Mouse (Mus musculus): ENCODE data around the gene Ppfibp2. TPM values are rescaled to one million over a fixed set of nuclear protein-coding genes. Genes with fewer than 3 reads are reported as not detected.

Gene Ppfibp2
- polyA plus RNA-seq, 2 experiments = 14.4 TPM

DNA sequence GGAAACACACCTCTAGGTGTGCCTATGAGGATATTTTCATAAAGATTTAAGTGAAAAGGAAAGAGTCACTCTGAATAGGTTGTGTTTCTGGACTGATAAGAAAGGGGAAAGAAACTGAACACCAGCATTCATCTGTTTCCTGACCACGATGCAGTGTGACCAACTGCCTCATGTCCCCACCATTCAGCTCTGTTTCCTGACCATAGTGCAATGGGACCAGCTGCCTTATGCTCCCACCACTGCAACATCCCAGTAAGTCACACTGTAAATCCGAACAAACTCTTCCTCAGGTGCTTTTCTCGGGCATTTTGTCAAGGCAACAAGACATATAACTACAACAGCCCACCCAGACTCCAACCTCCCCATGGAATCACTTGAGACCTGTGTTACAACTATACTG, 33.4 kb upstream of the Ppfibp2 start:
- Histone ChIP-seq H3K27me3 (ENCODE audit: control insufficient read depth, insufficient read depth, low read length) (no peaks in the 10 kb centered on the region), H3K4me2 (replicated peaks; ENCODE audit: low read depth, low read length, severe bottlenecking) (no peak overlapping the region), H3K4me3 (replicated peaks; ENCODE audit: low read length) (no peak overlapping the region), H3K27ac (replicated peaks; ENCODE audit: low read depth, low read length) (no peak overlapping the region), H3K4me1 (ENCODE audit: control insufficient read depth, insufficient read depth, low read length) (peaks cover 3% of the 10 kb centered on the region), H3K9me3 (ENCODE audit: control insufficient read depth, low read length) (no peaks in the 10 kb centered on the region), H3K36me3 (ENCODE audit: control insufficient read depth, insufficient read depth, low read length) (no peaks in the 10 kb centered on the region), H3K9ac (ENCODE audit: low read depth, low read length, severe bottlenecking) (no peak overlapping the region)
- WGBS = 89% methylated on average over 3 of the region's 3 CpGs
- no peak for TF ChIP-seq POLR2A (IDR thresholded peaks at IDR 0.05; ENCODE audit: borderline replicate concordance, extremely low read depth, insufficient read depth, insufficient read length)
- ATAC-seq (ENCODE audit: low FRiP score, low read depth) (no peak), DNase-seq (ENCODE audit: low spot score) (no peak)

DNA sequence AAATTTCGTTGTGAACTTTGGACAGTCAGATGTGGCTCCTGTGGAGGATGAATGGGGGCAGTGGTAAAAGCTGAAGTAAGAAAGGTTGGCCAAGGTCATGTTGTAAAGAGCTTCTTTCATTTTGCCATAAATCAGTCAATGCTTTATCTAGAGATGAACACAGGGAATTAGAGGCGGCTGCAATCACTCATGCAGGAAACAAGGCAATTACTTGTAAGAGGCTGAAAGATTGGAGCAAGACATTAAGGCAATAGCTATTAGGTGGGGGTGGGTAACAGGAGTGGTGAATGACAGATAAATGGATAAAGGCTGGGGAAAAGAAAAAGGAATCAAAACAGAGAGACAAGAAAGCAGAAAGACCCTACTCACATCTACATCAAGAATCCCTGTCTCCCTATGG, 31.3 kb upstream of the Ppfibp2 start:
- Histone ChIP-seq H3K4me3 (replicated peaks; ENCODE audit: low read length) (no peak overlapping the region), H3K27me3 (ENCODE audit: control insufficient read depth, insufficient read depth, low read length) (no peaks in the 10 kb centered on the region), H3K4me2 (replicated peaks; ENCODE audit: low read depth, low read length, severe bottlenecking) (no peak overlapping the region), H3K9me3 (ENCODE audit: control insufficient read depth, low read length) (no peaks in the 10 kb centered on the region), H3K9ac (ENCODE audit: low read depth, low read length, severe bottlenecking) (no peak overlapping the region), H3K36me3 (ENCODE audit: control insufficient read depth, insufficient read depth, low read length) (no peaks in the 10 kb centered on the region), H3K4me1 (ENCODE audit: control insufficient read depth, insufficient read depth, low read length) (peaks cover 10% of the 10 kb centered on the region), H3K27ac (replicated peaks; ENCODE audit: low read depth, low read length) (no peak overlapping the region)
- ATAC-seq (ENCODE audit: low FRiP score, low read depth) (no peak), DNase-seq (ENCODE audit: low spot score) (no peak)
- WGBS = 40% methylated on average over 2 of the region's 2 CpGs
- TF ChIP-seq POLR2A (IDR thresholded peaks at IDR 0.05; ENCODE audit: borderline replicate concordance, extremely low read depth, insufficient read depth, insufficient read length) = no peak

DNA sequence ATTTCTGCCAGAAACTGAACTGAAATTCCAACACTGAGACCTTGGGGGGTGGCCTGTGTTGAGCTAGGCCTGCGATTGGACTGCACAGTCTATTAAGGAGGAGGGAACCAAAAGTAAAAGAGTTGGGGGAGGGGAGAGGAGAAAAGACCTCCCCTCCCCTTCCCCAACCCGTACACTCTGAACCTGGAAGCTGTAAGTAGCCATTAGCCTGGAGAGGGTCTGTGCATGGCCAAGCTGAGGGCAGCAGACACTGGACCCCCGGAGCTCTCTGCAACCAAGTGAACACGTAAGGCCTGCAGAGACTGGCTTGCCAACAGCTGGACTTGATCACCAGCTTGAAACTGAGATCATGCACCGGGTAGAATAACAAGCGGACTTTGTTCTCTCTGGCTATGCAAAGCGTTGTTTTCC, 27.7 kb upstream of the Ppfibp2 start, which contains the start of gene Olfml1:
Gene Olfml1 (plus strand): TSS at position 186 of the 411 bp plus-strand sequence.
- 6% methylated on average over 7 of the region's 7 CpGs for WGBS
- peaks cover 13% of the 10 kb centered on the region for H3K36me3 ChIP-seq (ENCODE audit: control insufficient read depth, insufficient read depth, low read length)
- peak within 1 kb of the TSS; percentile 72 for H3K4me2 ChIP-seq (replicated peaks; ENCODE audit: low read depth, low read length, severe bottlenecking)
- peaks cover 15% of the 10 kb centered on the region for H3K4me1 ChIP-seq (ENCODE audit: control insufficient read depth, insufficient read depth, low read length)
- no peaks in the 10 kb centered on the region for H3K27me3 ChIP-seq (ENCODE audit: control insufficient read depth, insufficient read depth, low read length)
- H3K4me3 ChIP-seq (replicated peaks; ENCODE audit: low read length) = peak within 1 kb of the TSS; percentile 50
- peak within 1 kb of the TSS; percentile 94 for H3K27ac ChIP-seq (replicated peaks; ENCODE audit: low read depth, low read length)
- ATAC-seq (ENCODE audit: low FRiP score, low read depth) (peak; percentile 97), DNase-seq (ENCODE audit: low spot score) (peak; percentile 94)
- TF ChIP-seq POLR2A (IDR thresholded peaks at IDR 0.05; ENCODE audit: borderline replicate concordance, extremely low read depth, insufficient read depth, insufficient read length) = peak; percentile 44; the same call in 1 of the 2 replicates
- H3K9me3 ChIP-seq (ENCODE audit: control insufficient read depth, low read length) = 0 out of 2 replicates have a peak, but pooled peaks cover 2% of the 10 kb centered on the region
- H3K9ac ChIP-seq (ENCODE audit: low read depth, low read length, severe bottlenecking) = peak within 1 kb of the TSS; percentile 62

DNA sequence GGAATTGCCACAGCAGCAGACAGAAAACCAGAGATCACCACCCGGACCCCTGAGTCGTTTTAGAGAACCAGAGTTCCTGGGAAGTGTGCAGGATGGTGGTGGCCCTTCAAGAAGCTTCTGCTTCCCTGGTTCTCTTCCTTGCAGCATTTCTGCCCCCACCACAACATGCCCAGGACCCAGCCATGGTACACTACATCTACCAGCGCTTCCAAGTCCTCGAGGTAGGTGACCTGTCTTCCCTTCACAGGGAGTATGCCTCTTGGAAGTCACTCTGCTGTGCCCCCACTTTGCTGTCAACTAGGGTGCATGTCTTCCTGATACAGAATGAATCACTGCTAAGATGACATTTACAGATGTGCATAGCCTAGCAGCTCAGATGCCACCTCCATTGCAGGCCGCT, 27.3 kb upstream of the Ppfibp2 start:
- ATAC-seq (ENCODE audit: low FRiP score, low read depth) = peak; percentile 9; the same call in 1 of the 2 replicates
- WGBS = 39% methylated on average over 5 of the region's 5 CpGs

DNA sequence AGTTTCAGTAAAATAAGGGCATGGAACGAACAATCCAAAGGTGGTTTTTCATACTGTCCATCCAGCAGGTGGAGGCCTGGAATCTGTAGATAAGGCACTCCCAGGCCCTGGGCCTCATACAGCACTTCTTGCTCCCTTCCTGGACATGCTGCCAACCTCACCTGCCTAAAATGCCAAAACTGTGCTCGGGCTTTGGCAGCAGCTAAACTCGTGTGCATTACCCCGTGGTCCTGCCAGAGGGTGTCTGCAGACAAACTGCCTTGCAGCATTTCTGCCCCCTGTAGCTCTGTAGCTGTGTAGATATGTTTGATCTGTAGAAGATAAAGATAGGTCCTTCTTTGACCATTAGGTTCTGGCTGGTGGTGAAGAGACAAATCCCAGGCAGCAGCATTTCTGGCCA, 26.0 kb upstream of the Ppfibp2 start:
- ATAC-seq (ENCODE audit: low FRiP score, low read depth) (no peak), DNase-seq (ENCODE audit: low spot score) (no peak)
- Histone ChIP-seq H3K9me3 (ENCODE audit: control insufficient read depth, low read length) (0 out of 2 replicates have a peak, but pooled peaks cover 2% of the 10 kb centered on the region), H3K36me3 (ENCODE audit: control insufficient read depth, insufficient read depth, low read length) (peaks cover 24% of the 10 kb centered on the region), H3K27me3 (ENCODE audit: control insufficient read depth, insufficient read depth, low read length) (no peaks in the 10 kb centered on the region), H3K4me3 (replicated peaks; ENCODE audit: low read length) (peak overlapping the region; percentile 50), H3K4me2 (replicated peaks; ENCODE audit: low read depth, low read length, severe bottlenecking) (peak overlapping the region; percentile 72), H3K9ac (ENCODE audit: low read depth, low read length, severe bottlenecking) (peak overlapping the region; percentile 52), H3K4me1 (ENCODE audit: control insufficient read depth, insufficient read depth, low read length) (peaks cover 15% of the 10 kb centered on the region), H3K27ac (replicated peaks; ENCODE audit: low read depth, low read length) (no peak overlapping the region)
- TF ChIP-seq POLR2A (IDR thresholded peaks at IDR 0.05; ENCODE audit: borderline replicate concordance, extremely low read depth, insufficient read depth, insufficient read length) = no peak
- 38% methylated on average over 4 of the region's 4 CpGs for WGBS

More for the DNA sequence above, 27.3 kb upstream of the Ppfibp2 start:
- H3K4me1 ChIP-seq (ENCODE audit: control insufficient read depth, insufficient read depth, low read length) = peaks cover 15% of the 10 kb centered on the region
- H3K9ac ChIP-seq (ENCODE audit: low read depth, low read length, severe bottlenecking) = peak overlapping the region; percentile 62
- peak overlapping the region; percentile 50 for H3K4me3 ChIP-seq (replicated peaks; ENCODE audit: low read length)
- peak overlapping the region; percentile 72 for H3K4me2 ChIP-seq (replicated peaks; ENCODE audit: low read depth, low read length, severe bottlenecking)
- H3K36me3 ChIP-seq (ENCODE audit: control insufficient read depth, insufficient read depth, low read length) = peaks cover 17% of the 10 kb centered on the region
- TF ChIP-seq POLR2A (IDR thresholded peaks at IDR 0.05; ENCODE audit: borderline replicate concordance, extremely low read depth, insufficient read depth, insufficient read length) = no peak
- H3K27me3 ChIP-seq (ENCODE audit: control insufficient read depth, insufficient read depth, low read length) = no peaks in the 10 kb centered on the region
- DNase-seq (ENCODE audit: low spot score) = peak; percentile 2
- H3K27ac ChIP-seq (replicated peaks; ENCODE audit: low read depth, low read length) = peak overlapping the region; percentile 94
- H3K9me3 ChIP-seq (ENCODE audit: control insufficient read depth, low read length) = 0 out of 2 replicates have a peak, but pooled peaks cover 2% of the 10 kb centered on the region

Data from limb, embryonic 14.5 days (tissue).